Mouse (Mus musculus) heart, adult 2 months (tissue): ENCODE measurements around the gene Rwdd2a.
"Not testable (repeated sequence)": the region's sequence is repeated elsewhere in the genome, so short reads cannot be mapped to it uniquely, and the experiment has no call there.

Experiments
- CTCF ChIP-seq: fragments of 200-600 bp; IDR thresholded peaks from 2 replicates; pipeline ENCODE4 v1.8.1; 2022; ENCODE audit warnings: antibody characterized with exemption, mild to moderate bottlenecking, moderate library complexity
- EP300 ChIP-seq: fragments of 200-500 bp; IDR thresholded peaks from 2 replicates; pipeline ENCODE4 v1.6.1; 2011; ENCODE audit warnings: low read depth, low read length, control low read depth; ENCODE audit not compliant: insufficient read depth
- POLR2A ChIP-seq: fragments of 200-500 bp; IDR thresholded peaks from 2 replicates; pipeline ENCODE4 v1.6.1; 2011; ENCODE audit warnings: mild to moderate bottlenecking, low read depth, low read length, control low read depth; ENCODE audit not compliant: insufficient read depth

DNA sequence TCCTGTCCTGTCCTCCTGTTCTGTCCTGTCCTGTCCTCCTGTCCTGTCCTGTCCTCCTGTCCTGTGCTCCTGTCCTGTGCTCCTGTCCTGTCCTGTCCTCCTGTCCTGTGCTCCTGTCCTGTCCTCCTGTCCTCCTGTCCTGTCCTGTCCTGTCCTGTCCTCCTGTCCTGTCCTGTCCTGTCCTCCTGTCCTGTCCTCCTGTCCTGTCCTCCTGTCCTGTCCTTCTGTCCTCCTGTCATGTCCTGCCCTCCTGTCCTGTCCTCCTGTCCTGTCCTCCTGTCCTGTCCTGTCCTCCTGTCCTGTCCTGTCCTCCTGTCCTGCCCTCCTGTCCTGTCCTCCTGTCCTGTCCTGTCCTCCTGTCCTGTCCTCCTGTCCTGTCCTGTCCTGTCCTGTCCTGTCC is 25.2 kb downstream of the Rwdd2a start:
- not testable (repeated sequence) for TF ChIP-seq POLR2A, EP300, CTCF
